Comparison of ENCODE assay signal across 9 mouse cellular contexts in genomic region chr2:66408456-66408855, GRCm38 (mm10). TPM values are rescaled to one million over a fixed set of nuclear protein-coding genes. Genes with fewer than 3 reads are reported as not detected.
DNase-seq lines count a peak whose midpoint lies in the region; ATAC-seq and TF ChIP-seq lines count a peak whose summit lies in the region.
"Had no signal": no experiment of that assay in that cellular context is flagged by ENCODE, and none has a peak within 500 bp of the region (broad histone marks: within the 10 kb centered on the region; RNA-seq: fewer than 3 reads in every experiment).

No protein-coding gene starts in this region.

- peaks cover 21% of the 10 kb centered on the region for H3K27me3 ChIP-seq in heart, embryonic 10.5 days (ENCODE audit: insufficient read depth, poor library complexity, severe bottlenecking)
- H3K27me3 ChIP-seq in ES-Bruce4 (ENCODE audit: control insufficient read depth, insufficient read depth, low read length, poor library complexity, severe bottlenecking) = no peaks in the 10 kb centered on the region
- no peaks in the 10 kb centered on the region; the same call in 1 of the 2 replicates for H3K27me3 ChIP-seq in forebrain, embryonic 12.5 days

- H3K36me3 ChIP-seq in heart, embryonic 10.5 days = no peaks in the 10 kb centered on the region
- H3K36me3 ChIP-seq in ES-Bruce4 (ENCODE audit: control insufficient read depth, insufficient read depth, low read length, poor library complexity, severe bottlenecking) = no peaks in the 10 kb centered on the region
- no peaks in the 10 kb centered on the region for H3K36me3 ChIP-seq in forebrain, embryonic 12.5 days (replicated peaks)

- TF ChIP-seq EP300 in ES-Bruce4 (IDR thresholded peaks at IDR 0.05; ENCODE audit: insufficient read depth, low read depth, low read length) = no peak

- ATAC-seq in forebrain, embryonic 12.5 days (ENCODE audit: low FRiP score) = no peak
- no peak for ATAC-seq in activated CD4-positive, CD25-positive, alpha-beta regulatory T cell, adult 4 months

- no peak for TF ChIP-seq POLR2A in ES-Bruce4 (IDR thresholded peaks at IDR 0.05; ENCODE audit: insufficient read depth, low read length)

- WGBS in heart, embryonic 10.5 days = 9% methylated on average over 11 of the region's 11 CpGs
- 33% methylated on average over 11 of the region's 11 CpGs for whole genome bisulfite sequencing in forebrain, embryonic 12.5 days

- peak overlapping the region; percentile 61 for H3K4me3 ChIP-seq in heart, embryonic 10.5 days
- no peak overlapping the region for H3K4me3 ChIP-seq in ES-Bruce4 (ENCODE audit: low read depth, low read length)
- peak overlapping the region; percentile 51 for H3K4me3 ChIP-seq in forebrain, embryonic 12.5 days (replicated peaks)

- peaks cover 12% of the 10 kb centered on the region; the same call in 1 of the 2 replicates for H3K4me1 ChIP-seq in heart, embryonic 10.5 days
- H3K4me1 ChIP-seq in ES-Bruce4 (ENCODE audit: control insufficient read depth, insufficient read depth, low read length) = no peaks in the 10 kb centered on the region
- H3K4me1 ChIP-seq in forebrain, embryonic 12.5 days = peaks cover 12% of the 10 kb centered on the region

- H3K9ac ChIP-seq in ES-Bruce4 (ENCODE audit: low read depth, poor library complexity, severe bottlenecking) = no peak overlapping the region
- H3K9ac ChIP-seq in forebrain, embryonic 12.5 days = no peak overlapping the region

- no peaks in the 10 kb centered on the region for H3K9me3 ChIP-seq in heart, embryonic 10.5 days
- no peaks in the 10 kb centered on the region for H3K9me3 ChIP-seq in ES-Bruce4 (replicated peaks; ENCODE audit: control insufficient read depth, insufficient read depth, low read length, poor library complexity, severe bottlenecking)
- H3K9me3 ChIP-seq in forebrain, embryonic 12.5 days = no peaks in the 10 kb centered on the region

- peak overlapping the region; percentile 66 for H3K4me2 ChIP-seq in forebrain, embryonic 12.5 days

- TF ChIP-seq CTCF in ES-Bruce4 (IDR thresholded peaks at IDR 0.05; ENCODE audit: low read depth, low read length) = no peak

- no peak overlapping the region for H3K27ac ChIP-seq in heart, embryonic 10.5 days
- 0 out of 2 replicates have a peak overlapping the region, but pooled peaks have one; percentile 4 for H3K27ac ChIP-seq in ES-Bruce4 (ENCODE audit: insufficient read depth, low read length)
- no peak overlapping the region for H3K27ac ChIP-seq in forebrain, embryonic 12.5 days
- H3K27ac ChIP-seq: macrophage had no signal

- no peak for DNase-seq in heart, embryonic 10.5 days (ENCODE audit: low spot score)
- DNase-seq in heart, adult 18-20 months = no peak
- DNase-seq in left cerebral cortex, adult 8-10 months (ENCODE audit: low spot score in 2 of 2) = peak; percentile 26 to 28
- peak; percentile 35 for DNase-seq in telencephalon, adult 2 months (ENCODE audit: low read depth, low spot score)
- no peak for DNase-seq in thymus, postnatal 4 days

RNA-seq across cellular contexts. Expression of gene Scn1a, which starts 32.2 kb away (rescaled TPM):
- polyA plus RNA-seq in heart, embryonic 10.5 days (2016; fragmentation: Nextera tagmentation; extraction: Ambion mirVana) = 0.07 and 0.24 TPM in 2 replicates
- not detected for total RNA-seq in heart, adult 18-20 months (2021)
- polyA plus RNA-seq in ES-Bruce4 (2011; ENCODE audit: insufficient read depth, insufficient read length, low read depth, missing spikeins) = 0.23 and 0.25 TPM in 2 replicates
- polyA plus RNA-seq in forebrain, embryonic 12.5 days (2016; fragmentation: Nextera tagmentation; extraction: Ambion mirVana) = 3.7 and 4.3 TPM in 2 replicates
- 100 to 1,000 TPM; 108 to 135 (median 114) TPM for total RNA-seq in left cerebral cortex, adult 8-10 months (2022)
- under 1 TPM in 1 of 2 experiments, not detected in 1; 0.29 TPM for polyA plus RNA-seq in activated CD4-positive, CD25-positive, alpha-beta regulatory T cell, adult 4 months (2017; shearing (Covaris generic))
- polyA plus RNA-seq: macrophage had no signal

Comparison
In these comparisons a context has a peak if more than half of its experiments do, and no peak if none do; other contexts are left out.
1. DNase-seq: peak in left cerebral cortex, adult 8-10 months (2 of 2) and telencephalon, adult 2 months (single experiment); none in heart, embryonic 10.5 days (single experiment), heart, adult 18-20 months (0 of 2) and thymus, postnatal 4 days (single experiment).